Mouse (Mus musculus) adrenal gland, postnatal 36 days (tissue): ENCODE results near the gene Slc25a44. TPM values are rescaled to one million over a fixed set of nuclear protein-coding genes. Genes with fewer than 3 reads are reported as not detected.
"Not testable (repeated sequence)": the region's sequence is repeated elsewhere in the genome, so short reads cannot be mapped to it uniquely, and the experiment has no call there.

Experiments
- DNase-seq, 2 experiments: peaks; one replicate each; pipeline ENCODE4 v3.0.0; 2021; ENCODE audit warnings: mixed read lengths in 1 of 2
- microRNA-seq: library from miRNA; unstranded; fragments of <30 nt; microRNA quantifications from one replicate; pipeline ENCODE4 v1.2.0, GENCODE M21; 2021
- total RNA-seq, 2 experiments: library from RNA; stranded (reverse); gene quantifications; 2 replicates each; pipeline ENCODE4 v1.2.3; 2021

Slc25a44 gene
- total RNA-seq, 2 experiments from 2014 or later = 47.2 to 48.1 TPM

GRCm38 (mm10) chr3:88367517-88367916, 57.4 kb downstream of the Slc25a44 start:
- not testable (repeated sequence) for DNase-seq

GRCm38 (mm10) chr3:88366830-88367428, 58.0 kb downstream of the Slc25a44 start:
- DNase-seq = peak; percentile 60 to 68

GRCm38 (mm10) chr3:88365705-88366361, 59.1 kb downstream of the Slc25a44 start:
- no peak for DNase-seq

- peak; percentile 53 to 69 for DNase-seq
Observed at GRCm38 (mm10) chr3:88364337-88364736, 60.6 kb downstream of the Slc25a44 start, which contains the start of gene Paqr6. Gene Paqr6, plus strand, starts transcription at chr3:88364584.

- no peak for DNase-seq
Observed at GRCm38 (mm10) chr3:88363700-88364099, 61.2 kb downstream of the Slc25a44 start.

- DNase-seq = no peak
Observed at GRCm38 (mm10) chr3:88361612-88362313, 63.2 kb downstream of the Slc25a44 start.

- no peak for DNase-seq
Observed at GRCm38 (mm10) chr3:88361096-88361495, 63.8 kb downstream of the Slc25a44 start.

Small RNA genes lying within 50 kb of the gene (microRNA-seq; reads per million reads assigned to microRNA genes)
- not detected for gene Mir7011

Other genes starting within 250 kb of the Slc25a44 start
- gene Rhbg, start 170.4 kb downstream of the Slc25a44 start, total RNA-seq = 1 to 10 TPM; 5.5 to 7.9 TPM
- gene Gm38392, start 137.9 kb downstream of the Slc25a44 start, total RNA-seq = 1 to 10 TPM in 1 of 2 experiments, under 1 TPM in 1; 0.99 to 1.5 TPM
- 1 to 10 TPM; 6.9 to 8.0 TPM for gene Tsacc, start 128.1 kb downstream of the Slc25a44 start, total RNA-seq
- 100 to 1,000 TPM; 301 to 387 TPM for gene Cct3, start 128.0 kb downstream of the Slc25a44 start, total RNA-seq
- gene Glmp, start 100.1 kb downstream of the Slc25a44 start, total RNA-seq = 100 to 1,000 TPM; 199 to 231 TPM
- 10 to 100 TPM in 1 of 2 experiments, 1 to 10 TPM in 1; 9.8 to 13.9 TPM for gene Tmem79, start 89.0 kb downstream of the Slc25a44 start, total RNA-seq
- gene Smg5, start 88.9 kb downstream of the Slc25a44 start, total RNA-seq = 10 to 100 TPM; 43.2 to 45.0 TPM
- 1 to 10 TPM in 1 of 2 experiments, under 1 TPM in 1; 0.96 to 1.5 TPM for gene Paqr6, start 60.6 kb downstream of the Slc25a44 start, total RNA-seq
- under 1 TPM in 1 of 2 experiments, not detected in 1; 0.76 TPM for gene Bglap3, start 52.4 kb downstream of the Slc25a44 start, total RNA-seq
- not detected for gene Bglap2, start 46.4 kb downstream of the Slc25a44 start, total RNA-seq
- 1 to 10 TPM in 1 of 2 experiments, under 1 TPM in 1; 0.99 to 1.9 TPM for gene Bglap, start 40.7 kb downstream of the Slc25a44 start, total RNA-seq
- gene Pmf1, start 14.8 kb downstream of the Slc25a44 start, total RNA-seq = 10 to 100 TPM; 29.4 to 43.1 TPM
- 10 to 100 TPM in 1 of 2 experiments, 1 to 10 TPM in 1; 8.9 to 12.6 TPM for gene Sema4a, start 36.0 kb upstream of the Slc25a44 start, total RNA-seq
- 100 to 1,000 TPM; 109 to 141 TPM for gene Lmna, start 84.8 kb upstream of the Slc25a44 start, total RNA-seq
- gene Mex3a, start 107.3 kb upstream of the Slc25a44 start, total RNA-seq = 1 to 10 TPM; 3.1 to 4.3 TPM
- not detected for gene Rab25, start 123.2 kb upstream of the Slc25a44 start, total RNA-seq
- gene Lamtor2, start 127.9 kb upstream of the Slc25a44 start, total RNA-seq = 100 to 1,000 TPM; 142 to 148 TPM
- gene Ubqln4, start 128.6 kb upstream of the Slc25a44 start, total RNA-seq = 10 to 100 TPM; 73.3 to 74.2 TPM
- gene Ssr2, start 150.7 kb upstream of the Slc25a44 start, total RNA-seq = 100 to 1,000 TPM; 207 to 252 TPM
- 10 to 100 TPM; 24.6 to 25.3 TPM for gene Arhgef2, start 180.8 kb upstream of the Slc25a44 start, total RNA-seq
- not detected for gene Rxfp4, start 228.0 kb upstream of the Slc25a44 start, total RNA-seq